Mouse (Mus musculus): ENCODE measurements at regions not wholly inside any gene's neighbourhood (a gene's known extent, or its start where the extent isn't known, plus 50 kb on each side); places are given as distances from the start of the nearest gene placed in this dataset.

GRCm38 (mm10) chr15:7563726-7564125 lies 165.5 kb upstream of the Egflam start:
- no peak for ATAC-seq (replicated peaks; ENCODE audit: low FRiP score, low TSS enrichment, poor library complexity, severe bottlenecking)

GRCm38 (mm10) chr15:7572221-7572620 lies 174.0 kb upstream of the Egflam start:
- no peak for ATAC-seq (replicated peaks; ENCODE audit: low FRiP score, low TSS enrichment, poor library complexity, severe bottlenecking)

- no peak for ATAC-seq (replicated peaks; ENCODE audit: low FRiP score, low TSS enrichment, poor library complexity, severe bottlenecking)
These were observed 176.1 kb upstream of the Egflam start for GRCm38 (mm10) chr15:7574264-7574663.

GRCm38 (mm10) chr15:7574811-7575210 lies 176.6 kb upstream of the Egflam start:
- ATAC-seq (replicated peaks; ENCODE audit: low FRiP score, low TSS enrichment, poor library complexity, severe bottlenecking): no peak

GRCm38 (mm10) chr15:7578439-7578838 lies 180.2 kb upstream of the Egflam start:
- no peak for ATAC-seq (replicated peaks; ENCODE audit: low FRiP score, low TSS enrichment, poor library complexity, severe bottlenecking)

GRCm38 (mm10) chr15:7587210-7587609 lies 189.0 kb upstream of the Egflam start:
- ATAC-seq (replicated peaks; ENCODE audit: low FRiP score, low TSS enrichment, poor library complexity, severe bottlenecking): no peak

- no peak for ATAC-seq (replicated peaks; ENCODE audit: low FRiP score, low TSS enrichment, poor library complexity, severe bottlenecking)
These were observed 193.3 kb upstream of the Egflam start for GRCm38 (mm10) chr15:7591486-7591885.

GRCm38 (mm10) chr15:7597335-7597734 lies 199.1 kb upstream of the Egflam start:
- ATAC-seq (replicated peaks; ENCODE audit: low FRiP score, low TSS enrichment, poor library complexity, severe bottlenecking): no peak

- no peak for ATAC-seq (replicated peaks; ENCODE audit: low FRiP score, low TSS enrichment, poor library complexity, severe bottlenecking)
These were observed 199.6 kb upstream of the Egflam start for GRCm38 (mm10) chr15:7597805-7598204.

GRCm38 (mm10) chr15:7601540-7601939 lies 203.3 kb upstream of the Egflam start:
- ATAC-seq (replicated peaks; ENCODE audit: low FRiP score, low TSS enrichment, poor library complexity, severe bottlenecking): no peak

GRCm38 (mm10) chr15:7604847-7605246 lies 205.8 kb upstream of the Gdnf start:
- ATAC-seq (replicated peaks; ENCODE audit: low FRiP score, low TSS enrichment, poor library complexity, severe bottlenecking): no peak

- ATAC-seq (replicated peaks; ENCODE audit: low FRiP score, low TSS enrichment, poor library complexity, severe bottlenecking): no peak
These were observed 192.7 kb upstream of the Gdnf start for GRCm38 (mm10) chr15:7617954-7618353.

- ATAC-seq (replicated peaks; ENCODE audit: low FRiP score, low TSS enrichment, poor library complexity, severe bottlenecking): no peak
These were observed 187.6 kb upstream of the Gdnf start for GRCm38 (mm10) chr15:7623026-7623425.

- ATAC-seq (replicated peaks; ENCODE audit: low FRiP score, low TSS enrichment, poor library complexity, severe bottlenecking): no peak
These were observed 185.8 kb upstream of the Gdnf start for GRCm38 (mm10) chr15:7624689-7625472.

- no peak for ATAC-seq (replicated peaks; ENCODE audit: low FRiP score, low TSS enrichment, poor library complexity, severe bottlenecking)
These were observed 180.8 kb upstream of the Gdnf start for GRCm38 (mm10) chr15:7629826-7630225.

GRCm38 (mm10) chr15:7635234-7635633 lies 175.4 kb upstream of the Gdnf start:
- no peak for ATAC-seq (replicated peaks; ENCODE audit: low FRiP score, low TSS enrichment, poor library complexity, severe bottlenecking)

- ATAC-seq (replicated peaks; ENCODE audit: low FRiP score, low TSS enrichment, poor library complexity, severe bottlenecking): no peak
These were observed 171.2 kb upstream of the Gdnf start for GRCm38 (mm10) chr15:7639444-7639843.

- no peak for ATAC-seq (replicated peaks; ENCODE audit: low FRiP score, low TSS enrichment, poor library complexity, severe bottlenecking)
These were observed 168.6 kb upstream of the Gdnf start for GRCm38 (mm10) chr15:7642075-7642474.

GRCm38 (mm10) chr15:7650705-7651104 lies 159.9 kb upstream of the Gdnf start:
- ATAC-seq (replicated peaks; ENCODE audit: low FRiP score, low TSS enrichment, poor library complexity, severe bottlenecking): no peak

GRCm38 (mm10) chr15:7663888-7664287 lies 146.8 kb upstream of the Gdnf start:
- ATAC-seq (replicated peaks; ENCODE audit: low FRiP score, low TSS enrichment, poor library complexity, severe bottlenecking): no peak

GRCm38 (mm10) chr15:7669631-7670030 lies 141.0 kb upstream of the Gdnf start:
- ATAC-seq (replicated peaks; ENCODE audit: low FRiP score, low TSS enrichment, poor library complexity, severe bottlenecking): no peak

GRCm38 (mm10) chr15:7676970-7677369 lies 133.7 kb upstream of the Gdnf start:
- ATAC-seq (replicated peaks; ENCODE audit: low FRiP score, low TSS enrichment, poor library complexity, severe bottlenecking): no peak

Data from megakaryocyte-erythroid progenitor cell, adult 5-6 weeks (primary cell).